Mouse (Mus musculus): ENCODE data around the gene Kat14. TPM values are rescaled to one million over a fixed set of nuclear protein-coding genes. Genes with fewer than 3 reads are reported as not detected.

Gene Kat14
- polyA plus RNA-seq, 1 experiment from 2014 or later = 21.7 TPM

GRCm38 (mm10) chr2:144369020-144369421 lies 238 bp downstream of the Kat14 start:
- H3K9ac ChIP-seq (ENCODE audit: low read length) = peak overlapping the region; percentile 90
- no peaks in the 10 kb centered on the region for H3K9me3 ChIP-seq (ENCODE audit: control insufficient read depth, low read length)
- H3K4me3 ChIP-seq (ENCODE audit: control insufficient read depth in 1 of 2, insufficient read depth in 1 of 2, low read depth in 1 of 2, low read length in 2 of 2) = peak overlapping the region; percentile 86 to 100
- peak overlapping the region; percentile 93 to 99 for H3K27ac ChIP-seq (replicated peaks in 1 of 2; ENCODE audit: control insufficient read depth in 1 of 2, insufficient read depth in 1 of 2, low read depth in 2 of 2, low read length in 2 of 2)
- 1% methylated on average over 36 of the region's 43 CpGs for WGBS
- H3K4me2 ChIP-seq (ENCODE audit: low read length) = peak overlapping the region; percentile 67
- peaks cover 18% of the 10 kb centered on the region for H3K36me3 ChIP-seq (ENCODE audit: control insufficient read depth, insufficient read depth, low read length)
- peaks cover 0 to 10% of the 10 kb centered on the region in 2 experiments; a peak in 2 of 4 replicates for H3K4me1 ChIP-seq (ENCODE audit: control insufficient read depth in 2 of 2, insufficient read depth in 2 of 2, low read length in 2 of 2)
- ATAC-seq (ENCODE audit: insufficient number of reproducible peaks, insufficient read depth, low FRiP score, low read depth) = peak; percentile 85
- H3K27me3 ChIP-seq (ENCODE audit: control insufficient read depth, insufficient read depth, low read length) = no peaks in the 10 kb centered on the region

GRCm38 (mm10) chr2:144369511-144369910 lies 728 bp downstream of the Kat14 start:
- 1% methylated on average over 12 of the region's 12 CpGs for WGBS
- no peak for ATAC-seq (ENCODE audit: insufficient number of reproducible peaks, insufficient read depth, low FRiP score, low read depth)

GRCm38 (mm10) chr2:144371566-144371965 lies 2.8 kb downstream of the Kat14 start:
- H3K9me3 ChIP-seq (ENCODE audit: control insufficient read depth, low read length) = no peaks in the 10 kb centered on the region
- 73% methylated on average over 4 of the region's 4 CpGs for WGBS
- no peak for ATAC-seq (ENCODE audit: insufficient number of reproducible peaks, insufficient read depth, low FRiP score, low read depth)

More at GRCm38 (mm10) chr2:144369511-144369910, 728 bp downstream of the Kat14 start:
- peak overlapping the region; percentile 93 to 99 for H3K27ac ChIP-seq (replicated peaks in 1 of 2; ENCODE audit: control insufficient read depth in 1 of 2, insufficient read depth in 1 of 2, low read depth in 2 of 2, low read length in 2 of 2)
- H3K4me2 ChIP-seq (ENCODE audit: low read length) = peak overlapping the region; percentile 67
- H3K36me3 ChIP-seq (ENCODE audit: control insufficient read depth, insufficient read depth, low read length) = peaks cover 23% of the 10 kb centered on the region
- peaks cover 0 to 10% of the 10 kb centered on the region in 2 experiments; a peak in 2 of 4 replicates for H3K4me1 ChIP-seq (ENCODE audit: control insufficient read depth in 2 of 2, insufficient read depth in 2 of 2, low read length in 2 of 2)
- no peaks in the 10 kb centered on the region for H3K9me3 ChIP-seq (ENCODE audit: control insufficient read depth, low read length)
- H3K4me3 ChIP-seq (ENCODE audit: control insufficient read depth in 1 of 2, insufficient read depth in 1 of 2, low read depth in 1 of 2, low read length in 2 of 2) = peak overlapping the region; percentile 86 to 100
- no peaks in the 10 kb centered on the region for H3K27me3 ChIP-seq (ENCODE audit: control insufficient read depth, insufficient read depth, low read length)
- H3K9ac ChIP-seq (ENCODE audit: low read length) = peak overlapping the region; percentile 90

DNA sequence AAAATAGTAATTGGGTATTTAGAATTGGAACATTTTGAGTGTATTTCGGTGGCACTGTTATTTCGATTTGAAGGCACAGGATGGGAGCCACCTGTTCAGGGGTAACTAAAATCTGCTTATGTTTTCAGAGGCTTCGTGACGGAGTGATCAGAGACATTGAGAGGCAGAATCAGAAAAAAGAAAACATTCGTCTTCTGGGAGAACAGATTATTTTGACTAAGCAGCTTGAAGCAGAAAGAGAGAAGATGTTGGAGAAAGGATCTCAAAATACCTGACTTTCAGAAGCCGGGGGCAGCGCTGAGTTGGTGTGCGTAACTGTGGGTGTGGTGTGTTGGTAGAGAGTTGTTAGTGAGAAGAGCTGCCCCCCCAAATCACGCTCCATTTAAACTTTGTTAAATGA lies 4.3 kb downstream of the Kat14 start:
- Histone ChIP-seq H3K4me2 (ENCODE audit: low read length) (no peak overlapping the region), H3K9me3 (ENCODE audit: control insufficient read depth, low read length) (no peaks in the 10 kb centered on the region), H3K36me3 (ENCODE audit: control insufficient read depth, insufficient read depth, low read length) (peaks cover 57% of the 10 kb centered on the region), H3K4me3 (ENCODE audit: control insufficient read depth in 1 of 2, insufficient read depth in 1 of 2, low read depth in 1 of 2, low read length in 2 of 2) (no peak overlapping the region), H3K27ac (replicated peaks in 1 of 2; ENCODE audit: control insufficient read depth in 1 of 2, insufficient read depth in 1 of 2, low read depth in 2 of 2, low read length in 2 of 2) (no peak overlapping the region), H3K9ac (ENCODE audit: low read length) (no peak overlapping the region), H3K27me3 (ENCODE audit: control insufficient read depth, insufficient read depth, low read length) (no peaks in the 10 kb centered on the region), H3K4me1 (ENCODE audit: control insufficient read depth in 2 of 2, insufficient read depth in 2 of 2, low read length in 2 of 2) (peaks cover 0 to 10% of the 10 kb centered on the region in 2 experiments; a peak in 2 of 4 replicates)
- 94% methylated on average over 9 of the region's 9 CpGs for WGBS
- no peak for ATAC-seq (ENCODE audit: insufficient number of reproducible peaks, insufficient read depth, low FRiP score, low read depth)

More at GRCm38 (mm10) chr2:144371566-144371965, 2.8 kb downstream of the Kat14 start:
- peaks cover 0 to 10% of the 10 kb centered on the region in 2 experiments; a peak in 2 of 4 replicates for H3K4me1 ChIP-seq (ENCODE audit: control insufficient read depth in 2 of 2, insufficient read depth in 2 of 2, low read length in 2 of 2)
- H3K36me3 ChIP-seq (ENCODE audit: control insufficient read depth, insufficient read depth, low read length) = peaks cover 42% of the 10 kb centered on the region
- H3K9ac ChIP-seq (ENCODE audit: low read length) = no peak overlapping the region
- no peak overlapping the region for H3K4me2 ChIP-seq (ENCODE audit: low read length)
- no peak overlapping the region for H3K4me3 ChIP-seq (ENCODE audit: control insufficient read depth in 1 of 2, insufficient read depth in 1 of 2, low read depth in 1 of 2, low read length in 2 of 2)
- no peaks in the 10 kb centered on the region for H3K27me3 ChIP-seq (ENCODE audit: control insufficient read depth, insufficient read depth, low read length)
- H3K27ac ChIP-seq (replicated peaks in 1 of 2; ENCODE audit: control insufficient read depth in 1 of 2, insufficient read depth in 1 of 2, low read depth in 2 of 2, low read length in 2 of 2) = no peak overlapping the region

GRCm38 (mm10) chr2:144375063-144375703 lies 6.4 kb downstream of the Kat14 start:
- Histone ChIP-seq H3K36me3 (ENCODE audit: control insufficient read depth, insufficient read depth, low read length) (peaks cover 78% of the 10 kb centered on the region), H3K27me3 (ENCODE audit: control insufficient read depth, insufficient read depth, low read length) (no peaks in the 10 kb centered on the region), H3K4me3 (ENCODE audit: control insufficient read depth in 1 of 2, insufficient read depth in 1 of 2, low read depth in 1 of 2, low read length in 2 of 2) (no peak overlapping the region), H3K4me1 (ENCODE audit: control insufficient read depth in 2 of 2, insufficient read depth in 2 of 2, low read length in 2 of 2) (peaks cover 0 to 10% of the 10 kb centered on the region in 2 experiments; a peak in 1 of 4 replicates), H3K9ac (ENCODE audit: low read length) (no peak overlapping the region), H3K9me3 (ENCODE audit: control insufficient read depth, low read length) (no peaks in the 10 kb centered on the region), H3K4me2 (ENCODE audit: low read length) (no peak overlapping the region), H3K27ac (replicated peaks in 1 of 2; ENCODE audit: control insufficient read depth in 1 of 2, insufficient read depth in 1 of 2, low read depth in 2 of 2, low read length in 2 of 2) (no peak overlapping the region)
- ATAC-seq (ENCODE audit: insufficient number of reproducible peaks, insufficient read depth, low FRiP score, low read depth) = no peak
- WGBS = 81% methylated on average over 10 of the region's 10 CpGs

- ATAC-seq (ENCODE audit: insufficient number of reproducible peaks, insufficient read depth, low FRiP score, low read depth) = no peak
- H3K27ac ChIP-seq (replicated peaks in 1 of 2; ENCODE audit: control insufficient read depth in 1 of 2, insufficient read depth in 1 of 2, low read depth in 2 of 2, low read length in 2 of 2) = no peak overlapping the region
- no peaks in the 10 kb centered on the region for H3K27me3 ChIP-seq (ENCODE audit: control insufficient read depth, insufficient read depth, low read length)
- H3K4me1 ChIP-seq (ENCODE audit: control insufficient read depth in 2 of 2, insufficient read depth in 2 of 2, low read length in 2 of 2) = peaks cover 2 to 11% of the 10 kb centered on the region in 2 experiments; a peak in 2 of 4 replicates
- H3K9ac ChIP-seq (ENCODE audit: low read length) = no peak overlapping the region
- 69% methylated on average over 3 of the region's 3 CpGs for WGBS
- H3K9me3 ChIP-seq (ENCODE audit: control insufficient read depth, low read length) = no peaks in the 10 kb centered on the region
- H3K36me3 ChIP-seq (ENCODE audit: control insufficient read depth, insufficient read depth, low read length) = peaks cover 97% of the 10 kb centered on the region
- H3K4me2 ChIP-seq (ENCODE audit: low read length) = no peak overlapping the region
- no peak overlapping the region for H3K4me3 ChIP-seq (ENCODE audit: control insufficient read depth in 1 of 2, insufficient read depth in 1 of 2, low read depth in 1 of 2, low read length in 2 of 2)
Measured at GRCm38 (mm10) chr2:144381293-144381692, 12.5 kb downstream of the Kat14 start.

GRCm38 (mm10) chr2:144381741-144382140 lies 13.0 kb downstream of the Kat14 start:
- Histone ChIP-seq H3K9ac (ENCODE audit: low read length) (no peak overlapping the region), H3K27me3 (ENCODE audit: control insufficient read depth, insufficient read depth, low read length) (no peaks in the 10 kb centered on the region), H3K9me3 (ENCODE audit: control insufficient read depth, low read length) (no peaks in the 10 kb centered on the region), H3K27ac (replicated peaks in 1 of 2; ENCODE audit: control insufficient read depth in 1 of 2, insufficient read depth in 1 of 2, low read depth in 2 of 2, low read length in 2 of 2) (no peak overlapping the region), H3K4me2 (ENCODE audit: low read length) (no peak overlapping the region), H3K4me3 (ENCODE audit: control insufficient read depth in 1 of 2, insufficient read depth in 1 of 2, low read depth in 1 of 2, low read length in 2 of 2) (no peak overlapping the region), H3K4me1 (ENCODE audit: control insufficient read depth in 2 of 2, insufficient read depth in 2 of 2, low read length in 2 of 2) (peaks cover 2 to 11% of the 10 kb centered on the region in 2 experiments; a peak in 2 of 4 replicates), H3K36me3 (ENCODE audit: control insufficient read depth, insufficient read depth, low read length) (peaks cover 97% of the 10 kb centered on the region)
- 93% methylated on average over 4 of the region's 4 CpGs for WGBS
- no peak for ATAC-seq (ENCODE audit: insufficient number of reproducible peaks, insufficient read depth, low FRiP score, low read depth)

Measured in heart, embryonic 14.5 days (tissue).